Mouse (Mus musculus) A20 (cell line): ENCODE data around the gene Cpne5.
"Not testable (repeated sequence)": the region's sequence is repeated elsewhere in the genome, so short reads cannot be mapped to it uniquely, and the experiment has no call there.

ENCODE experiments used
- DNase-seq: peaks from one replicate; pipeline ENCODE4 v3.0.0-alpha.2; 2011; ENCODE audit warnings: low read depth, low spot score

Cpne5 gene

DNA sequence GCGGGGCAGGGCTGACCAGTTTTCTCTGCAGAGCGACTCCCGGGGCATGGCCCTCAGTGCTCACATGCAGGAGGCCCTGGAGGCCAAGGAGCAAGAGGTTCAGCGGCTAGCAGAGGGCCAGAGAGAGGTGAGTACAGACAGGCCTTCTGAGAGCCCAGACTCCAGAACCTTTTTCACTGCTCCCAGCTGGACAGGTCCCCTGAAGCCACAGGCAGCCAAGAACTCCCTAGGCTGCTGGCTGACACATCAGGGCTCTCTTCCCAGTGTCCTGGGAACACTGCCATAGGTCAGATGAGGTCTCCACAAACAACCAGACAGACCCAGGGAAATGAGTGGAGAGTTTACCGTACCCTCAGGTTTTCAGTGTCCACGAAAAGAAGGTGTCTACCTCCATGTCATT is 101.7 kb downstream of the Cpne5 start:
- no peak for DNase-seq

DNA sequence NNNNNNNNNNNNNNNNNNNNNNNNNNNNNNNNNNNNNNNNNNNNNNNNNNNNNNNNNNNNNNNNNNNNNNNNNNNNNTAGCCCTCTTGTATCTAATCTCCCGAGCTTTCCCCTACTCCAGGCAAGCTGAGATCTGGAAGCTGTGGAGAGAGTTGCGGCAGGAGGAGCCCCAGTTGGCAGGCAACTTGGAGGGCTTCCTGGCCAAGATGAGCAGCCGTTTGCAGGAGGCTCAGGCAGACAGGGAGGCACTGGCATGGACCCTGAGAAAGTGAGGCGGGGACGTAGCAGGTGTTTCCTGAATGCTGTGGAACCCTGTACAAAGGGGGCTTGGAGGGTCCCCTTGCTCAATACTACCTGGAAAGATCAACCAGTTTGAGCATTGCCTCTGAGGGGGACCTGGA is 102.9 kb downstream of the Cpne5 start:
- no peak for DNase-seq

DNA sequence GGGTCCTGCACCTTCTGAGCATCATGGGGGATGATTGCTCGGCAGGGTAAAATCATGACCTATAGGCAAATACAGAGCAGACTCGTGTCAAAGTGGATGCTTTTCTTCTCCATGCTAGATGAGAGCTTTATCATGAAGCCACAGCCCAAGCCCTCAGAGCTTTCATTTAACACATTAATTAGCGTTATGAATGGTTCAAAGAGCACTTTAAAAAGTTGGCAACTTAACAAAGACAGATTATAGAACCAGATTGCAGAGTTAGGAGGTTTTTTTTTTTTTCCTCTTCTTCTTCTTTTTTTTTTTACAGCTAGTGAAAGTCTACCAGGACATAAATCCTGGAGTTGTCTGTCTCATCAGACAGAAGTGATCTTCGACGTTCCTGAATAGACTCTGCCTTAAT is 108.6 kb downstream of the Cpne5 start:
- no peak for DNase-seq

DNA sequence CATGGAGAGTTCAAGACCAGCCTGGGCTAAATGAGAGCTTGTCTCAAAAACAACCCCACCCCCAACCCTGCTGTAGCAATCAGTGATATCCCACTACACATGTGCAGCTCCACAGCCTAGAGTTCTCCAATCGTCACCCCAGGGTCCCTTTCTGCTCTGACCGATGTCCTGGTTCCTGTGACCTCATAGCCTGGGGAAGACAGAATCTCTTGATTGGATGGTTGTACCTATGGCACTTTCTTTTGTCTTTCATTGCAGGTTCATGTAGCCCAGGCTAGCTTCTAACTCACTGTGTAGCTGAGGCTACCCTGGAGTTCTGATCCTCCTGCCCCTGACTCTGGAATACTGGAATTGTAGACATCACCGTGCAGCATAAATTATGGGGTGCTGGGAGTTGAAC is 111.4 kb downstream of the Cpne5 start:
- DNase-seq: no peak

DNA sequence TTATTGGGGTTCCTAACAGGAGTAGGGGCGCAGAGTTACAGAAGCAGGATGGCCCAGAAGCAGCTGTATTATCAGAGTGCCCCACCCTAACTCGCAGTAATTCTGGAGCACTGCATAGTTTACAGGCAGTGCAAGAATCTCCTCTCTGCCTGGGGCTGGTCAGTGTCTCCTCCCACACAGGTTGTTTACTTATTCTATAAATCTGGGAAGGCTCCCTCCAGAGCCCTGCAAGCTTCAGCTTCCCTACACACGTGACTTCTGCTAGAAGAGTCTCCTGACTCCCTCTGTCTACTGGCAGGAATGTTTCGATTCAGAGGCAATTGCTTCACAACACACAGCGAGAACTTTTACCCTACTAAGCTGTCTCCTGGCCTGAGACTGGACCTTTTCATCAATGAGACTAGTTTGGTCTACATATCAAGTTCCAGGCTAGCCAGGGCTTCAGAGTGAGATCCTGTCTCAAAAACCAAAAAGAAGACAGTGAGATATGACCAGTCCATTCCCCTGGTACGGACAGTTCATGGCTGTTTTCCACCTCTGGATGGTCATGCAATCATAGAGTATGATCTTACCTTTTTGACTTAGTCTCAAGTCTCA is 114.3 kb downstream of the Cpne5 start:
- DNase-seq: no peak

DNA sequence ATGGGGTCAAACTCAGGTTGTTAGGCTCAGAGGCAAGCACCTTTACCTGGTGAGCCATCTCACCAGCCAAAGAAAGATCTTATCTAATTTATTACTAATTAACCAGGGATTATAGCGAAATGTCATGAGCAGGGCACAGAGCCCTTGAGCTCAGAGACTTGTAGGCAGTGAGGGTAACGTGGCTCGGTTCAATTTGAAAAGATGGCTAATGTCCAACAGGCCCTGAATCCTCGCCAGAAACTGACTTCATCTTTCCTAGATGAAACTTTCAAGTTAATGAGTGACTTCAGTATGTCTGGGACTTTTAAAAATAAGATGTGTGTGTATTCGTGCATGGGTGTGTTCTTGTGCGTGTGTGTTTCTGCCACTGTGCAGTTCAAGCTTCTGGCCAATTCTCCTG is 115.2 kb downstream of the Cpne5 start:
- DNase-seq: no peak

DNA sequence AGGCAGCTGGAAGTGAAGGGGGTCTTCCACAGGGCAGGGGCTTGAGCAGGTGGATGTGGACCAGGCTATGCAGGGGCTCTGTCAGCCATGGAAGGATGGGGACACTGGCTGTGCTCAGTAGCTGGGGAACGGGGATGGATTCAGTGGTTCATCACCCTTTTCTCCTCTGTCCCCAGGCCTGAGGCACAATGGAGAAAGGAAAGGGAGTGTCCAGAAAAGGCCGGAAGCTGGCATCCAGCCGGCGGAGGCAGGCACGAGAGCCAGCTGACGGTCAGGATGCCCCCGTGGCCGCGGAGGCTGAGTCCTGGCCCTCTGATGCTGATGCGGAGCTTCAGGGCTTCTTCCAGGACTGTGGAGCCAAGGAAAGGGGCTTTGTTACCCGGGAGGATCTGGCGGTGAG is 117.3 kb downstream of the Cpne5 start:
- DNase-seq: no peak

DNA sequence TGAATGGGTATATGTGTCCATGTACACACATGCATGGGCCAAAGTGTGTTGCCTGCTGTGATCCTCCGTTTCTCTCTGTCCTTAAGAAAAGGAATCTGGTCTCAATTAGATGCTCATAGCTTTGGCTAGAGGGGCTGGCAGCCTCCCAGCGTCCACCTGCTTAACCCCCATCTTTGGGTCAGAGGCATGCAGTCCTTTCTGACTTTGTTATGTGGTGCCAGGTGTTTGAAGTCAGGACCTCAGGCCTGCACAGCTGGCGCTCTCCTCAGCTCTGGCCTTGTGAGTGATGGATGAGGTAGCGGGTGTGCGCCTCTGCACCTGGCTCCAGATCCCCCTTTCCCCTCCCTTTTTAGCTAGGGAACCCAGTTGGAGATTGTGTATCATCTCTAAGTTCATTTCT is 119.9 kb downstream of the Cpne5 start:
- peak; percentile 37 for DNase-seq

DNA sequence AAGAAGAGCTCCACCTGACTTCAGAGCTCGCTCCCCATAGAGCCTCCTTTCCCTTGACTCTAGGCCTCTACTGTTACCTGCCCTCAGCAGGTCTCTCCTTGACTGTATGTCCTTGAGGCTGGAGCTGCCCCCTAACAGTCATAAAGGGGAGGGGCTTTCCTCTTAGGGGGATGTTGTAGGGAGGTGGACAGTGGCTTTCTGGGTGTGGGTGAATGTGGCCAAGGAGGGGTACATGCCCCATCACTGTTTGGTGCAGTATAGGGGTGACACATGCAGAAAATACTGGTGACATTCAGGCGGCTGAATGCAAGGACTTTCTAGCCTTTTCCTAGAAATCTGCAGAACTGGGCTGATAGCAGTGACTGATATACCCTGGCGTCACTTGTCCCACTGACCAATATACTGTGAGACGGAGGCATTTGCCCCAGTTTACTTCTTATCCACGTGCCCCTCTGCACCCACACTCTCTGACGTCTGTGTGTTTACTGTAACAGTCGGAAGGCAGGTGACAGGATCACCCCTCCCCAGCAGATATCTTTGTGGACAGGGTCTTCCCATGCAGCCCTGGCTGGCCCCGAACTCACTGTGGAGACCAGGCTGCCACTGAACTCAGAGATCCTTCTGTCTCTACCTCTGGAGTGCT is 120.8 kb downstream of the Cpne5 start:
- DNase-seq: no peak

DNA sequence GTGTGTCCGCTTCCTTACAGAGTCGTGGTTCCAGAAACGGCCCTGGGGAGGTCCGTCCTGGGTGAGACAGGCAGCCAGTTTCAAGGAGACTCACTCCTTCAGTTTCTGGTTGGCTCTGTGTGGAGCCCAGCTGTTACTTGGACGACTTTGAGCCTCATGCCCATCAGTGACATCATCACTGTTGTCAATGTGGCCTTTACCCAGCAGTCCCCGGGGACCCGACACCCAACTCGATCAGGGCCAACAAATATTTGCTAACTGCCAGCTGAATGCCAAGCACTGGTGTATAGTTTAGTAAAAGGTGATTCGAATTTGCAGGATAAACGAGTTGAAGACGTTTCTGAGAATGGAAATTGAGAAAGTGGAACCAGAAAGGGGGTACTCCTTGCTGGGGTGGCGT is 121.9 kb downstream of the Cpne5 start:
- DNase-seq: no peak

DNA sequence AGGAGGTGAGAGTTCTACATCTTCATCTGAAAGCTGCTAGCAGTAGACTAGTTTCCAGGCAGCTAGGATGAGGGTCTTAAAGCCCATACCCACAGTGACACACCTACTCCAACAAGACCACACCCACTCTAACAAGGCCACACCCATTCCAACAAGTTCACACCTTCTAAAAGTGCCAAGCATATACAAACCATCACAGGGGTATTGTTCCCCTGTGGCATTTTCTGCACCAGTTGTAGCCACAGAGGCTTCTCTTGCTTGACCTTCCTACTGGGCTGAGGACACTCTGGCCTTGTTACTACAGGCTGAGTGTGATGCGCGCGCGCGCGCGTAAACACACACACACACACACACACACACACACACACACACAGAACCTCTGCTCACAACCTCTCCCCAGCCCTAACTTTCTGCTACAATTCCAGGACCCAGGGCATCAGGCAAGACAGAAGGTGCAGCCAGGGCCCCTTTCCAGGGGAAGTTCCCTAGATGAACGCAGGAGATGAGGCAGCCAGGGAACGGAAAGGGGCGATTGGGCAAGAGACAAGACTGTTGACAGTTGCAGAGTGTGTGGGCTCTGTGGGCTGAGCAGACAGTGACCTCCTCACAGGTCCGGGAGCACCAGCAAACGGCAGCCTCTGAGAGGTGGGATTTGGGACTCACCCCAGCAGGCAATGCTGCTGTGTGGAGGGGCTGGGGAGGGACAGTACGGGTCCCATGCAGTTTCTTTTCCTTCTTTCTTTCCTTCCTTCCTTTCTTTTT is 124.2 kb downstream of the Cpne5 start, which contains the start of gene Rab44:
Gene Rab44, plus strand, starts transcription at position 555 of the 762 bp plus-strand sequence.
- no peak for DNase-seq

DNA sequence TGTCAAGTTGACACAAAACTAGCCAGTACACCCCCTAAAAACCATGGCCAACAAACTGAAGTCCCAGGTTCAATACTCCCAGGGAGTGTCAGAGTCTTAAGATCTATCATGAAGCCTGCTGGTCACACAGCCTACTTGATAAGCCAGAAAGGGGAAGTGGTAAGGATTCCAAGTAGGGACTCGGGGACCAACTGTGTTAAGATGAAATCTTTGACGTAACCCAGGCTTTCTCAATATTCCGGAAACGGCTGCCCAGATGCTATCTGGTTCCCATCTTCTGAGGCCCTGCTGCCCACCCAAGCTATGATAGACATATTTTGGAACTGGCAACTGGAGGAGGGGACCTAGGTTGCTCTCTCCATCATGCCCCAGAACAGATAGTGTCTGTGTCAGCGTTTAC is 126.6 kb downstream of the Cpne5 start:
- peak; percentile 29 for DNase-seq

DNA sequence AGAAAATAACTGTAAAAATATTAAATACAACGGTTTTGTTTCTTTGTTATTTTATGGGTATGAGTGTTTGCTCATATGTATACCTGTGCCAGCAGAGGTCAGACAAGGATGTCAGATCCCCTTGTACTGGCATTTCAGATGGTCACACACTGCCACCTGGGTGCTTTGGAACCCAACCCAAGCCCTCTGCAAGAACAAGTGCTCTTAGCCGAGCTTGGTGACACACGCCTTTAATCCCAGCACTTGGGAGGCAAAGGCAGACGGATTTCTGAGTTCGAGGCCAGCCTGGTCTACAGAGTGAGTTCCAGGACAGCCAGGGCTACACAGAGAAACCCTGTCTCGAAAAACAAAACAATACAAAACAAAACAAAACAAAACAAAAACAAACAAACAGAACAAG is 127.6 kb downstream of the Cpne5 start:
- not testable (repeated sequence) for DNase-seq
